Mouse (Mus musculus) limb, embryonic 12.5 days (tissue): ENCODE results near the gene Pif1. TPM values are rescaled to one million over a fixed set of nuclear protein-coding genes. Genes with fewer than 3 reads are reported as not detected.

ENCODE experiments used
- ATAC-seq: fragments of 200-750 bp; cut with Nextera tagmentation; 2 replicates; pipeline ENCODE4 v1.8.0; 2017; ENCODE audit warnings: low read depth, moderate TSS enrichment; ENCODE audit not compliant: insufficient number of reproducible peaks, insufficient read depth, low FRiP score, low TSS enrichment
- H3K27ac ChIP-seq: fragments of 300-500 bp; sonication (generic); 2 replicates; pipeline ENCODE4 v1.5.1; 2016; ENCODE audit warnings: mild to moderate bottlenecking, moderate library complexity
- H3K27me3 ChIP-seq: fragments of 300-500 bp; sonication (generic); 2 replicates; pipeline ENCODE4 v1.6.1; 2016; ENCODE audit warnings: mild to moderate bottlenecking, moderate library complexity
- H3K36me3 ChIP-seq: fragments of 300-500 bp; sonication (generic); 2 replicates; pipeline ENCODE4 v1.6.1; 2016; ENCODE audit warnings: mild to moderate bottlenecking, moderate library complexity
- H3K4me1 ChIP-seq: fragments of 300-500 bp; sonication (generic); replicated peaks from 2 replicates; pipeline ENCODE4 v1.6.1; 2016
- H3K4me2 ChIP-seq: fragments of 300-500 bp; sonication (generic); 2 replicates; pipeline ENCODE4 v1.6.1; 2016; ENCODE audit warnings: mild to moderate bottlenecking, moderate library complexity
- H3K4me3 ChIP-seq: fragments of 300-500 bp; sonication (generic); replicated peaks from 2 replicates; pipeline ENCODE4 v1.5.1; 2016; ENCODE audit warnings: mild to moderate bottlenecking
- H3K9ac ChIP-seq: fragments of 300-500 bp; sonication (generic); replicated peaks from 2 replicates; pipeline ENCODE4 v1.6.1; 2016; ENCODE audit warnings: mild to moderate bottlenecking, moderate library complexity
- H3K9me3 ChIP-seq: fragments of 300-500 bp; sonication (generic); 2 replicates; pipeline ENCODE4 v1.6.1; 2016; ENCODE audit warnings: mild to moderate bottlenecking, moderate library complexity
- whole genome bisulfite sequencing: fragments of 180-500 bp; shearing (Covaris S2); methylation state at CpG from one replicate; pipeline ENCODE4 v1.1.7; 2016; 5-methylcytosine and 5-hydroxymethylcytosine counted together
- polyA plus RNA-seq: library from polyadenylated mRNA; unstranded; fragments of >200 nt; fragmentation: Nextera tagmentation; extraction: Ambion mirVana; gene quantifications from 2 replicates; pipeline ENCODE4 v1.2.1, GENCODE M21; 2016

Pif1 gene
- polyA plus RNA-seq, 1 experiment from 2014 or later: 22.8 TPM

- H3K4me3 ChIP-seq: no peak overlapping the region
- peaks cover 26% of the 10 kb centered on the region for H3K4me1 ChIP-seq
- peaks cover 74% of the 10 kb centered on the region for H3K36me3 ChIP-seq
- 25% methylated on average over 4 of the region's 4 CpGs for WGBS
- 0 out of 2 replicates have a peak overlapping the region, but pooled peaks have one; percentile 29 for H3K27ac ChIP-seq
- no peak overlapping the region for H3K4me2 ChIP-seq
- no peaks in the 10 kb centered on the region for H3K9me3 ChIP-seq
- ATAC-seq: no peak
- no peaks in the 10 kb centered on the region for H3K27me3 ChIP-seq
- H3K9ac ChIP-seq: peak overlapping the region; percentile 18; the same call in 1 of the 2 replicates
Measured at GRCm38 (mm10) chr9:65562081-65562506, 24.9 kb upstream of the Pif1 start.

- Histone ChIP-seq H3K4me3 (no peak overlapping the region), H3K27ac (no peak overlapping the region), H3K9ac (no peak overlapping the region), H3K4me1 (peaks cover 23% of the 10 kb centered on the region), H3K9me3 (no peaks in the 10 kb centered on the region), H3K27me3 (no peaks in the 10 kb centered on the region), H3K4me2 (no peak overlapping the region), H3K36me3 (peaks cover 72% of the 10 kb centered on the region)
- no peak for ATAC-seq
- WGBS: 89% methylated on average over 5 of the region's 5 CpGs
Measured at GRCm38 (mm10) chr9:65563073-65563472, 23.9 kb upstream of the Pif1 start.

DNA sequence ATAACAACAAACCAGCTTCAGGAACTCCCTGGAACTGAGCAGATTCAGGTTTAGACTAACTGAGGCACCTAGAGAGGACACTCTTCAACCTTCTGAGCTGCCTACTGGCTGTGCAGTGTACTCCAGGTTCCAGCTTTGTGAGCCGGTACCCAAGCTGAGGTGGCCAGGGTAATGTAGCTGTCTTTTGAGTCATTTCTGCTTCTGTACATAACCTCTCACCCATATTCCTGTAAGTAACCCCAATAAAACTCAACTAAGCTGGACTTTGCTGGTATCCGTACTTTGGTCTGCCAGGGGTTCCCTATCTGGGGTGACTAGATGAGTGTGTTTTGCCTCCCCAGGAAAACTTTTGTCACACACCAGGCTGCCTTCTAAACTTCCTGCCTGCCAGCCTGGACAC is 22.3 kb upstream of the Pif1 start:
- no peak for ATAC-seq
- Histone ChIP-seq H3K4me2 (no peak overlapping the region), H3K9me3 (no peaks in the 10 kb centered on the region), H3K4me1 (peaks cover 11% of the 10 kb centered on the region), H3K36me3 (peaks cover 75% of the 10 kb centered on the region), H3K27ac (no peak overlapping the region), H3K9ac (no peak overlapping the region), H3K4me3 (no peak overlapping the region), H3K27me3 (no peaks in the 10 kb centered on the region)
- 92% methylated on average over 2 of the region's 2 CpGs for WGBS

- Histone ChIP-seq H3K9ac (no peak overlapping the region), H3K27ac (no peak overlapping the region), H3K9me3 (no peaks in the 10 kb centered on the region), H3K27me3 (no peaks in the 10 kb centered on the region), H3K4me3 (no peak overlapping the region), H3K4me1 (0 out of 2 replicates have a peak, but pooled peaks cover 2% of the 10 kb centered on the region), H3K36me3 (peaks cover 59% of the 10 kb centered on the region), H3K4me2 (no peak overlapping the region)
- no peak for ATAC-seq
- WGBS: 86% methylated on average over 6 of the region's 6 CpGs
Measured at GRCm38 (mm10) chr9:65568787-65569186, 18.2 kb upstream of the Pif1 start.

DNA sequence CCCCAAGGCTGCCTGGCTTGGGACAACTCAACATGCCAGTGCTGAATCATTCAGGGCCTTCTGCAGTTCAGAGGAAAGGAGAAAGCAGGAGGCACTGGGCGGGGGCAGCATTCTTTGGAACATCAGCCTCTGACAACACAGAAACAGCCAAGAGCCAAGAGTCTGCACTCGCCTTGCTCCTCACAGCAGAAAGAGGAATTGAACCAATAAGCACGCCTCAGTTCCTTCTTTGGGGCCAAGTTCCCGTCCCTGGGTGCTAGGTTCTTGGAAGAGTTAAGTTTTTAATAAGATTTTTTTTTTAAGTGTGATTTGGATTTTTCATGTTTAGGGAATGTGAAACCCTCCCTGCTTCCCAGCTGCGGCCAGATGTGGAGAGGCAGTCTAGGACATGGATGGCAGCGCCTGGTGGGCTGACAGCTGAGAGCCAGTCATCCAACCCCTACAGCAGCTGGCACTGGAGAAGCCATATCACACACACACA is 17.4 kb upstream of the Pif1 start:
- Histone ChIP-seq H3K9me3 (no peaks in the 10 kb centered on the region), H3K27ac (no peak overlapping the region), H3K4me2 (no peak overlapping the region), H3K4me1 (peaks cover 2% of the 10 kb centered on the region; the same call in 1 of the 2 replicates), H3K9ac (no peak overlapping the region), H3K4me3 (no peak overlapping the region), H3K27me3 (no peaks in the 10 kb centered on the region), H3K36me3 (peaks cover 53% of the 10 kb centered on the region)
- ATAC-seq: no peak
- 77% methylated on average over 6 of the region's 6 CpGs for WGBS

GRCm38 (mm10) chr9:65572837-65573236 is 14.1 kb upstream of the Pif1 start:
- Histone ChIP-seq H3K4me2 (no peak overlapping the region), H3K27ac (no peak overlapping the region), H3K4me3 (no peak overlapping the region)

DNA sequence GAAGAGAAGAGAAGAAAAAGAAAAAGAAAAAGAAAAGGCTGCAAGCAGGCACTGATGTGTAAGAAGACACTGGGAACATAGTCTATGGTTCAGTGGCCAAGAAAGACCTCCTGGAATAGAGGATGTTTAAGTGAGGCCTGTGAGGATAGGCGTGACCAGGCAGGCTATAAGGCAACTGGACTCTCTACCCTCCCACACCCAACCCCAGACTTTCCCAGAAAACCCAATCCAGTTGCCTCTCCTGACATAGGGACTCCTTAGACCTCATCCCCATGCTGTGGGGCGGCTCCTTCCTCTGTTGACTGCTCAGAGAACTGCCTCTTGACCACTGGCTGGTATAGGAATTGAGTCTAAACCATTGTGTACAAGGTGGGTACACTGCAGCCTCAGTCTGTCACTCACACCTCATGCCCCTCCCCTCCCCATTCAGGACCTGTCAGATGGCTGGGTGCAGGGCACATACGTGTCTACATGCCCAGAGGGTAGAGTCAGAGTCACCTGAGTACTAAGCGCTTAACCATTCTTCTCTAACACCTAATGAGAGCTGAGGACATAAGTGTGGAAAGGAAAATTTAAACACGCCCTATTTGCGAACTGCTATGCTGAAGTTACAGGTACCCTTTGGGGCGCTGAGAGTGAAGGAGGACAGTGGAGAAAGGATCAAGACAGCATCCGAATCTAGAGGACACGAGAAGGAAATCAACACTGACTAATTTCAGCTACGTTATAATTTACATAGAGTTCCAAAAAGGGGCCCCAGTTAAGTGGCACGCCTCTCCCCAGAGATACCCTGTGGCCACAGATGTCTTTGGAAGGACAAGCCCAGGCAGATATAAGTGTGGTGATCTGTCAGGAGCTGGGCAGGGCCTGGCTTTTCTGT is 12.2 kb upstream of the Pif1 start:
- Histone ChIP-seq H3K27me3 (no peaks in the 10 kb centered on the region), H3K9ac (0 out of 2 replicates have a peak overlapping the region, but pooled peaks have one; percentile 28), H3K4me3 (no peak overlapping the region), H3K27ac (0 out of 2 replicates have a peak overlapping the region, but pooled peaks have one; percentile 47), H3K9me3 (no peaks in the 10 kb centered on the region), H3K36me3 (peaks cover 18% of the 10 kb centered on the region), H3K4me2 (no peak overlapping the region), H3K4me1 (peaks cover 42% of the 10 kb centered on the region)
- 84% methylated on average over 11 of the region's 11 CpGs for WGBS
- ATAC-seq: no peak

More at GRCm38 (mm10) chr9:65572837-65573236, 14.1 kb upstream of the Pif1 start:
- peaks cover 25% of the 10 kb centered on the region for H3K4me1 ChIP-seq
- no peaks in the 10 kb centered on the region for H3K9me3 ChIP-seq
- peaks cover 34% of the 10 kb centered on the region for H3K36me3 ChIP-seq
- no peak overlapping the region for H3K9ac ChIP-seq
- no peaks in the 10 kb centered on the region for H3K27me3 ChIP-seq
- no peak for ATAC-seq
- WGBS: 70% methylated on average over 6 of the region's 6 CpGs

GRCm38 (mm10) chr9:65575393-65576196 is 11.4 kb upstream of the Pif1 start:
- Histone ChIP-seq H3K9me3 (no peaks in the 10 kb centered on the region), H3K27ac (0 out of 2 replicates have a peak overlapping the region, but pooled peaks have one; percentile 47), H3K4me3 (no peak overlapping the region), H3K4me2 (no peak overlapping the region), H3K27me3 (no peaks in the 10 kb centered on the region), H3K36me3 (peaks cover 18% of the 10 kb centered on the region), H3K9ac (no peak overlapping the region), H3K4me1 (peaks cover 43% of the 10 kb centered on the region)
- WGBS: 80% methylated on average over 8 of the region's 8 CpGs
- ATAC-seq: no peak

DNA sequence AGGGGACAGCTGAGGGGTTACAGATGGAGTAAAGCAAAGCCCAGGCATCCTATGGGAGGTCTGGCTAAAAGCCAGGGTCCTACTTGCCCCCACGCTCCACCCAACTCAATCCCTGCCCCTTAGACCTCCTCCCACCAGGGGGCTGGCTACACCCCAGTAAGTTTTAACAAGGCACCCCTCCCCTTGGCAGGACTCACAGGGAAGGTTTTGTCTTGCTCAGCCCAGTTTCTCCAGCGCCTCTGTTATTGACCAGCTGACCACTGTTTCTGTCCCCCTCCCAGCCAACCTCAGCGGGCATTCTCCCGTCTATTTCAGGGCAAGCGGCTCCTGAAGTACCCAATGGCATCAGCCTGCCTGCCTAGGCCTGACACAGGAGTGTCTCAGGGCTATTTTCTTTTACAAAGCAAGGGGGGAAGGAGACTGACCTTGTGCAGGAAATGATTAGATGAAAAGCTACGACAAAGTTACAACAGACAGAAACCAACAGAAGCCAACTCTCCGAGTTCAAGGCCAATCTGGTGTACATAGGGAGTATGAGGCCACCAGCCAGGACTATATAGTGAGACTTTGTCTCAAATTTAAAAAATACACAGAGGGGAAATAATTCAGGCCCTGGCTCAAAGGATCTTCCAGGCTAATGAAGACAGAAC is 10.0 kb upstream of the Pif1 start:
- Histone ChIP-seq H3K9me3 (no peaks in the 10 kb centered on the region), H3K36me3 (peaks cover 8% of the 10 kb centered on the region; the same call in 1 of the 2 replicates), H3K4me1 (peaks cover 46% of the 10 kb centered on the region), H3K4me2 (no peak overlapping the region), H3K27me3 (no peaks in the 10 kb centered on the region), H3K4me3 (no peak overlapping the region), H3K9ac (no peak overlapping the region), H3K27ac (peak overlapping the region; percentile 69)
- no peak for ATAC-seq
- 57% methylated on average over 7 of the region's 7 CpGs for WGBS

- WGBS: 91% methylated on average over 4 of the region's 4 CpGs
- no peaks in the 10 kb centered on the region for H3K27me3 ChIP-seq
- H3K9ac ChIP-seq: no peak overlapping the region
- H3K4me3 ChIP-seq: no peak overlapping the region
- peaks cover 3% of the 10 kb centered on the region; the same call in 1 of the 2 replicates for H3K36me3 ChIP-seq
- H3K4me1 ChIP-seq: peaks cover 46% of the 10 kb centered on the region
- ATAC-seq: no peak
- H3K4me2 ChIP-seq: no peak overlapping the region
- H3K27ac ChIP-seq: no peak overlapping the region
- no peaks in the 10 kb centered on the region for H3K9me3 ChIP-seq
Measured at GRCm38 (mm10) chr9:65577511-65578196, 9.3 kb upstream of the Pif1 start.
